Mouse (Mus musculus) liver, embryonic 14.5 days (tissue): ENCODE measurements around the gene Enpep. TPM values are rescaled to one million over a fixed set of nuclear protein-coding genes. Genes with fewer than 3 reads are reported as not detected.
A peak's percentile ranks its signal among the peaks of the same experiment; 100 is the strongest.

Experiments
- ATAC-seq: fragments of 200-750 bp; cut with Nextera tagmentation; 2 replicates; pipeline ENCODE4 v1.8.0; 2017; ENCODE audit warnings: moderate number of reproducible peaks, mild to moderate bottlenecking, moderate library complexity; ENCODE audit not compliant: insufficient read depth
- DNase-seq, 3 experiments: peaks; one replicate each; pipeline ENCODE4 v3.0.0-alpha.2; 2012 to 2013; ENCODE audit warnings: low read depth in 3 of 3, low spot score in 3 of 3
- H3K27ac ChIP-seq: fragments of 300-500 bp; sonication (generic); 2 replicates; pipeline ENCODE4 v1.5.1; 2014; ENCODE audit warnings: moderate library complexity, mild to moderate bottlenecking, control low read depth, inconsistent platforms
- H3K27me3 ChIP-seq: fragments of 300-500 bp; sonication (generic); 2 replicates; pipeline ENCODE4 v1.6.1; 2014; ENCODE audit warnings: mild to moderate bottlenecking, low read length, moderate library complexity; ENCODE audit not compliant: control insufficient read depth, insufficient read depth
- H3K36me3 ChIP-seq: fragments of 300-500 bp; sonication (generic); replicated peaks from 2 replicates; pipeline ENCODE4 v1.6.1; 2014; ENCODE audit warnings: low read depth; ENCODE audit not compliant: control insufficient read depth, insufficient read depth
- H3K4me1 ChIP-seq, 2 experiments: fragments of 200-500 bp in 1 of 2; fragments of 300-500 bp in 1 of 2; sonication (generic) in 1 of 2; replicated peaks; 2 replicates each; pipeline ENCODE4 v1.6.1; 2012 to 2014; ENCODE audit warnings: antibody characterized with exemption in 1 of 2, inconsistent platforms in 1 of 2, low read length in 1 of 2; ENCODE audit not compliant: control insufficient read depth in 2 of 2, insufficient read depth in 2 of 2
- H3K4me2 ChIP-seq: fragments of 300-500 bp; sonication (generic); 2 replicates; pipeline ENCODE4 v1.6.1; 2014; ENCODE audit warnings: low read depth, mild to moderate bottlenecking, control low read depth, moderate library complexity
- H3K4me3 ChIP-seq, 2 experiments: fragments of 200-500 bp in 1 of 2; fragments of 300-500 bp in 1 of 2; sonication (generic) in 1 of 2; 2 replicates each; pipeline ENCODE4 v1.5.1; 2012 to 2014; ENCODE audit warnings: low read depth in 2 of 2, low read length in 2 of 2, mild to moderate bottlenecking in 2 of 2, control low read depth in 1 of 2, inconsistent platforms in 1 of 2, moderate library complexity in 1 of 2; ENCODE audit not compliant: insufficient read depth in 1 of 2
- H3K9ac ChIP-seq: fragments of 300-500 bp; sonication (generic); replicated peaks from 2 replicates; pipeline ENCODE4 v1.6.1; 2014; ENCODE audit warnings: mild to moderate bottlenecking, control low read depth, moderate library complexity
- H3K9me3 ChIP-seq: fragments of 300-500 bp; sonication (generic); 2 replicates; pipeline ENCODE4 v1.6.1; 2016; ENCODE audit warnings: low read length, mixed read lengths; ENCODE audit not compliant: control insufficient read depth
- CTCF ChIP-seq: IDR thresholded peaks from 2 replicates; pipeline ENCODE4 v1.5.1; 2016; ENCODE audit warnings: antibody characterized with exemption, low read depth, control low read depth
- EP300 ChIP-seq: IDR thresholded peaks from 2 replicates; pipeline ENCODE4 v1.6.1; 2016; ENCODE audit warnings: antibody characterized with exemption, low read depth
- WGBS: fragments of 180-500 bp; shearing (Covaris S2); extraction: QIAGEN DNeasy Blood & Tissue Kit; methylation state at CpG from one replicate; pipeline ENCODE4 v1.1.7; 2014; ENCODE audit not compliant: insufficient replicate concordance; 5-methylcytosine and 5-hydroxymethylcytosine counted together
- polyA plus RNA-seq, 2 experiments: library from polyadenylated mRNA; depleted of rRNA in 1 of 2; stranded (reverse) in 1 of 2; unstranded in 1 of 2; fragments of >200 nt; fragmentation: Nextera tagmentation in 1 of 2; extraction: Ambion mirVana in 1 of 2; gene quantifications; 2 replicates each; pipeline versions ENCODE4 v1.2.1 to v1.2.3; 2012 to 2014

Enpep gene
- polyA plus RNA-seq, 2 experiments = 2.5 to 2.7 TPM

DNA sequence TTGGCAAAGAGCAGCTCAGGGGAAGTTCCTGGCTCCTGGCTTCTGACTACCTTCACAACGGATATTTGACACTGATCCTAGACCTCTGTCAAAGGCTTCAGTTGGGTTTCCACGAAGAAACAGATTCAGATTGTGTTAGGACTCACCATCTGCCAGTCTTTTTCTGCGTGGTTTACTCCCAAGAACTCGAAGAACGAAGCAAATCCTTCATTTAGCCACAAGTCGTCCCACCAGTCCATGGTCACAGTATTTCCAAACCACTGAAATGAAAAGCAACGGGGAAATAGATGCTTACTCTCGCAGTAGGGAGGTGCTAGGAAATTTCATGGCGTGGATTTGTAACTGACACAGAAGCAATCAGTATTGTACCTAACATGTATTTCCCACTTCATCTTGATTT, 23.6 kb downstream of the Enpep start:
- Histone ChIP-seq H3K9ac (no peak overlapping the region), H3K4me1 (no peaks in the 10 kb centered on the region), H3K27me3 (no peaks in the 10 kb centered on the region), H3K9me3 (no peaks in the 10 kb centered on the region), H3K27ac (no peak overlapping the region), H3K4me2 (no peak overlapping the region), H3K4me3 (no peak overlapping the region), H3K36me3 (no peaks in the 10 kb centered on the region)
- TF ChIP-seq EP300 = no peak
- TF ChIP-seq CTCF = no peak
- 47% methylated on average over 9 of the region's 9 CpGs for WGBS
- no peak for DNase-seq
- no peak for ATAC-seq

GRCm38 (mm10) chr3:129308102-129308752, 24.3 kb downstream of the Enpep start:
- Histone ChIP-seq H3K27me3 (no peaks in the 10 kb centered on the region), H3K4me3 (no peak overlapping the region), H3K4me1 (no peaks in the 10 kb centered on the region), H3K9ac (no peak overlapping the region), H3K4me2 (no peak overlapping the region), H3K9me3 (no peaks in the 10 kb centered on the region), H3K36me3 (no peaks in the 10 kb centered on the region), H3K27ac (no peak overlapping the region)
- 31% methylated on average over 10 of the region's 10 CpGs for WGBS
- TF ChIP-seq CTCF (peak; percentile 34; the same call in 1 of the 2 replicates), EP300 (no peak)
- ATAC-seq = no peak
- DNase-seq = peak; percentile 14 to 23 (median 23)

DNA sequence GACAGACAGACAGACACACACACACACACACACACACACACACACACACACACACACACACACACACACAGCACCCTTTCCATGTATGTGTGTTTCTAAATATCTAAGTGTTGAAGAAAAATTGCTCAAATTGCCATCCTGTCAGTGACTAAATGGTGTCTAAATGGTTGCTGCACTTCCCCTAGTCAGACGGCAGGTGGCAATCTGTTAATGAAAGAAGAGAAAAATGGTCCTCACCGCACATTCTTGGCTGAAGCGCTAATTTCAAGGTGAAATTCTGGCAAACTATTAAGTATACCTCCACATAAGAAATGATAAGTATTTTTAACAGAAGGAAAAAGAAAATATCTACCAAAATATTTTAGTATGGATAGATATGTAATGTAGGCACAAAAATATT, 28.6 kb downstream of the Enpep start:
- Histone ChIP-seq H3K4me2 (no peak overlapping the region), H3K9ac (no peak overlapping the region), H3K27me3 (no peaks in the 10 kb centered on the region), H3K4me3 (no peak overlapping the region), H3K27ac (no peak overlapping the region), H3K4me1 (no peaks in the 10 kb centered on the region), H3K36me3 (no peaks in the 10 kb centered on the region), H3K9me3 (no peaks in the 10 kb centered on the region)
- 5% methylated on average over 3 of the region's 3 CpGs for WGBS
- TF ChIP-seq EP300 (no peak), CTCF (peak; percentile 56)
- ATAC-seq = no peak
- DNase-seq = no peak

- ATAC-seq = no peak
- WGBS = 29% methylated on average over 1 of the region's 1 CpGs
- DNase-seq = no peak
Measured at GRCm38 (mm10) chr3:129299874-129300273, 32.6 kb downstream of the Enpep start.

DNA sequence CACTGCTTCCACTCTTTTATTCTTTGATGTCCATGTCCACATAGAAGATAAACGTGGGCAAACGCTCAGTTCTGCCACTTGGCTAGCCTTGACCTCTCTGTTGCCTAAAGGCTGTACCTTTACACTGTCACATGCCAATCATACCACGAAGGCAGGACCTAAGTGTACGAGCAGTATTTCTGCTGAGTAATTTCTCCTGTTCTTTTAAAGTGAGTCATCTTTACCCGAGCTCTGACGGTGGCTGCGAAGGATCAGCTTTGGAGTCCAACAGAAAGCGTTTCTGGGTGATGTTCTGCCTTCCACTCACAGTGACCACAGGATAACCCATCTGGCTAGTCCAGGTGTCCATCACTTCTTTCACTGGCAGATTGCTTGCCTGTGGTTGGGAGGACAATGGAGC, 33.9 kb downstream of the Enpep start:
- Histone ChIP-seq H3K9ac (no peak overlapping the region), H3K27me3 (no peaks in the 10 kb centered on the region), H3K4me1 (no peaks in the 10 kb centered on the region; a peak in 1 of 4 replicates), H3K36me3 (no peaks in the 10 kb centered on the region), H3K27ac (no peak overlapping the region), H3K4me2 (no peak overlapping the region), H3K4me3 (no peak overlapping the region), H3K9me3 (no peaks in the 10 kb centered on the region)
- 48% methylated on average over 8 of the region's 8 CpGs for WGBS
- DNase-seq = no peak
- no peak for TF ChIP-seq CTCF
- TF ChIP-seq EP300 = no peak
- no peak for ATAC-seq

More at GRCm38 (mm10) chr3:129299874-129300273, 32.6 kb downstream of the Enpep start:
- Histone ChIP-seq H3K4me3 (no peak overlapping the region), H3K27me3 (no peaks in the 10 kb centered on the region), H3K4me1 (no peaks in the 10 kb centered on the region; a peak in 1 of 4 replicates), H3K36me3 (no peaks in the 10 kb centered on the region), H3K9me3 (no peaks in the 10 kb centered on the region), H3K27ac (no peak overlapping the region), H3K9ac (no peak overlapping the region), H3K4me2 (no peak overlapping the region)
- TF ChIP-seq CTCF (peak; percentile 57; the same call in 1 of the 2 replicates), EP300 (no peak)
